Mouse (Mus musculus) retina, embryonic 14.5 days (tissue): ENCODE measurements at regions not wholly inside any gene's neighbourhood (a gene's known extent, or its start where the extent isn't known, plus 50 kb on each side); places are given as distances from the start of the nearest gene placed in this dataset.

Source experiments
- DNase-seq: peaks from one replicate; pipeline ENCODE4 v3.0.0-alpha.2; 2015; ENCODE audit warnings: low spot score

- DNase-seq, result no peak
These were observed 69.9 kb upstream of the Tmco5 start for GRCm38 (mm10) chr2:116808554-116808953.

- no peak for DNase-seq
These were observed 68.4 kb upstream of the Tmco5 start for GRCm38 (mm10) chr2:116810116-116810515.

- DNase-seq, result peak; percentile 49
These were observed 65.5 kb upstream of the Tmco5 start for GRCm38 (mm10) chr2:116812869-116813558.

GRCm38 (mm10) chr2:116813559-116813895 is 65.0 kb upstream of the Tmco5 start:
- DNase-seq, result no peak

- DNase-seq, result no peak
These were observed 61.4 kb upstream of the Tmco5 start for GRCm38 (mm10) chr2:116817134-116817533.

- DNase-seq, result no peak
These were observed 60.9 kb upstream of the Tmco5 start for GRCm38 (mm10) chr2:116817561-116817960.

- DNase-seq, result no peak
These were observed 59.9 kb upstream of the Tmco5 start for GRCm38 (mm10) chr2:116818550-116818949.

GRCm38 (mm10) chr2:116819016-116819687 is 59.3 kb upstream of the Tmco5 start:
- peak; percentile 32 for DNase-seq

- peak; percentile 79 for DNase-seq
These were observed 57.4 kb upstream of the Tmco5 start for GRCm38 (mm10) chr2:116820831-116821745.
